Mouse (Mus musculus): Measurements from ENCODE around the gene Cops8. TPM values are rescaled to one million over a fixed set of nuclear protein-coding genes. Genes with fewer than 3 reads are reported as not detected.

Cops8 gene
- polyA plus RNA-seq, 1 experiment: 88.0 TPM

GRCm38 (mm10) chr1:90662491-90662890 is 59.7 kb downstream of the Cops8 start:
- Histone ChIP-seq H3ac (ENCODE audit: control insufficient read depth, insufficient read length, low read depth) (no peak overlapping the region), H3K79me3 (ENCODE audit: low read depth) (no peaks in the 10 kb centered on the region), H3K79me2 (ENCODE audit: control insufficient read depth, insufficient read depth) (no peaks in the 10 kb centered on the region), H3K4me3 (ENCODE audit: insufficient read depth, poor library complexity, severe bottlenecking) (no peak overlapping the region), H3K36me3 (ENCODE audit: control insufficient read depth, insufficient read depth) (no peaks in the 10 kb centered on the region), H3K27me3 (ENCODE audit: control insufficient read depth, insufficient read depth, insufficient read length) (no peaks in the 10 kb centered on the region)
- no peak for TF ChIP-seq FOSL1 (IDR thresholded peaks at IDR 0.05; ENCODE audit: insufficient read depth, low read length, poor library complexity, severe bottlenecking)
- TF ChIP-seq CEBPB (IDR thresholded peaks at IDR 0.05; ENCODE audit: low read depth): no peak
- no peak for TF ChIP-seq MYOD1 (IDR thresholded peaks at IDR 0.05; ENCODE audit: control insufficient read depth, insufficient read length, low read depth)
- no peak for TF ChIP-seq CTCF (IDR thresholded peaks at IDR 0.05; ENCODE audit: control insufficient read depth, insufficient read depth, insufficient read length)
- TF ChIP-seq USF1 (IDR thresholded peaks at IDR 0.05; ENCODE audit: low read depth): no peak
- no peak for TF ChIP-seq MYOG (IDR thresholded peaks at IDR 0.05; ENCODE audit: control insufficient read depth, extremely low read depth, insufficient read length)
- TF ChIP-seq MAX (IDR thresholded peaks at IDR 0.05): no peak

Other genes starting within 250 kb of the Cops8 start
- gene Col6a3, start 241.0 kb downstream of the Cops8 start, polyA plus RNA-seq (2012; fragmentation: generic; extraction: Trizol): 38.6 TPM

Measured in C2C12 (cell line).